Mouse (Mus musculus) MEL (cell line): ENCODE measurements at regions not wholly inside any gene's neighbourhood (a gene's known extent, or its start where the extent isn't known, plus 50 kb on each side); places are given as distances from the start of the nearest gene placed in this dataset.
"Not testable (repeated sequence)": the region's sequence is repeated elsewhere in the genome, so short reads cannot be mapped to it uniquely, and the experiment has no call there.

Experiments used
- DNase-seq: peaks from one replicate; pipeline ENCODE4 v3.0.0; 2011; ENCODE audit warnings: low read depth, low spot score
- H3K27ac ChIP-seq: 2 replicates; pipeline ENCODE4 v1.5.1; 2012; ENCODE audit warnings: low read depth, mild to moderate bottlenecking, control low read depth, low read length, moderate library complexity; ENCODE audit not compliant: control insufficient read depth
- H3K27me3 ChIP-seq, 2 experiments: fragments of 150-350 bp in 1 of 2; sonication (generic) in 1 of 2; 2 replicates each; pipeline ENCODE4 v1.6.1; 2012; ENCODE audit warnings: low read length in 2 of 2, mild to moderate bottlenecking in 2 of 2, improper control_type of control experiment in 1 of 2, moderate library complexity in 1 of 2; ENCODE audit not compliant: insufficient read depth in 2 of 2, control insufficient read depth in 1 of 2
- H3K36me3 ChIP-seq, 2 experiments: 2 replicates each; pipeline ENCODE4 v1.6.1; 2012 to 2014; ENCODE audit warnings: low read length in 2 of 2, improper control_type of control experiment in 1 of 2, inconsistent platforms in 1 of 2, mild to moderate bottlenecking in 1 of 2; ENCODE audit not compliant: insufficient read depth in 2 of 2, control insufficient read depth in 1 of 2
- H3K4me1 ChIP-seq, 2 experiments: fragments of 150-350 bp in 1 of 2; sonication (generic) in 1 of 2; 2 replicates each; pipeline ENCODE4 v1.6.1; 2012; ENCODE audit warnings: low read length in 2 of 2, improper control_type of control experiment in 1 of 2, mild to moderate bottlenecking in 1 of 2; ENCODE audit not compliant: insufficient read depth in 2 of 2, control insufficient read depth in 1 of 2
- H3K4me3 ChIP-seq, 2 experiments: fragments of 150-350 bp in 1 of 2; sonication (generic) in 1 of 2; 2 replicates each; pipeline ENCODE4 v1.5.1; 2012; ENCODE audit warnings: low read depth in 2 of 2, low read length in 2 of 2, mild to moderate bottlenecking in 2 of 2, moderate library complexity in 2 of 2, control low read depth in 1 of 2, improper control_type of control experiment in 1 of 2; ENCODE audit not compliant: control insufficient read depth in 1 of 2, insufficient read depth in 1 of 2
- H3K79me2 ChIP-seq: 2 replicates; pipeline ENCODE4 v1.6.1; 2012; ENCODE audit warnings: mild to moderate bottlenecking, low read length, moderate library complexity; ENCODE audit not compliant: control insufficient read depth, poor library complexity, insufficient read depth
- H3K9ac ChIP-seq: 2 replicates; pipeline ENCODE4 v1.6.1; 2012; ENCODE audit warnings: low read depth, mild to moderate bottlenecking, control low read depth, low read length, moderate library complexity; ENCODE audit not compliant: control insufficient read depth, poor library complexity, severe bottlenecking
- H3K9me3 ChIP-seq: fragments of 150-350 bp; sonication (generic); replicated peaks from 2 replicates; pipeline ENCODE4 v1.6.1; 2012; ENCODE audit warnings: mild to moderate bottlenecking, low read length, improper control_type of control experiment, moderate library complexity; ENCODE audit not compliant: insufficient read depth
- CTCF ChIP-seq, 3 experiments: IDR thresholded peaks in 2 of 3; conservative IDR thresholded peaks in 1 of 3; 2 replicates each; pipeline ENCODE4 v1.5.1; 2011 to 2012; ENCODE audit warnings: low read length in 3 of 3, low read depth in 2 of 3, mild to moderate bottlenecking in 2 of 3, improper control_type of control experiment in 1 of 3, inconsistent platforms in 1 of 3, mixed read lengths in 1 of 3, moderate library complexity in 1 of 3; ENCODE audit not compliant: control insufficient read depth in 1 of 3, insufficient read depth in 1 of 3, poor library complexity in 1 of 3, severe bottlenecking in 1 of 3
- EP300 ChIP-seq, 2 experiments: IDR thresholded peaks; 2 replicates each; pipeline ENCODE4 v1.6.1; 2011; ENCODE audit warnings: improper control_type of control experiment in 2 of 2, low read length in 2 of 2, low read depth in 1 of 2, mild to moderate bottlenecking in 1 of 2
- ETS1 ChIP-seq: IDR thresholded peaks from 2 replicates; pipeline ENCODE4 v1.6.1; 2012; ENCODE audit warnings: low read depth, mild to moderate bottlenecking, inconsistent platforms, low read length, improper control_type of control experiment, moderate library complexity
- GABPA ChIP-seq: IDR thresholded peaks from 2 replicates; pipeline ENCODE4 v1.6.1; 2012; ENCODE audit warnings: low read depth, mild to moderate bottlenecking, inconsistent platforms, low read length, improper control_type of control experiment, moderate library complexity
- GATA1 ChIP-seq: IDR thresholded peaks from 2 replicates; pipeline ENCODE4 v1.6.1; 2011; ENCODE audit warnings: low read depth, low read length, improper control_type of control experiment
- KAT2A ChIP-seq: conservative IDR thresholded peaks from 2 replicates; pipeline ENCODE4 v1.6.1; 2012; ENCODE audit warnings: low read depth, low read length, improper control_type of control experiment, inconsistent platforms
- MYB ChIP-seq: IDR thresholded peaks from 2 replicates; pipeline ENCODE4 v1.6.1; 2011; ENCODE audit warnings: mild to moderate bottlenecking, low read depth, low read length, improper control_type of control experiment
- MYC ChIP-seq: IDR thresholded peaks from 2 replicates; pipeline ENCODE4 v1.6.1; 2011; ENCODE audit warnings: low read depth, mild to moderate bottlenecking, low read length, improper control_type of control experiment, moderate library complexity
- RAD21 ChIP-seq: IDR thresholded peaks from 2 replicates; pipeline ENCODE4 v1.6.1; 2011; ENCODE audit warnings: mild to moderate bottlenecking, low read depth, low read length, improper control_type of control experiment
- RCOR1 ChIP-seq: IDR thresholded peaks from 2 replicates; pipeline ENCODE4 v1.6.1; 2012; ENCODE audit warnings: low read depth, mild to moderate bottlenecking, inconsistent platforms, low read length, improper control_type of control experiment
- USF1 ChIP-seq: IDR thresholded peaks from 2 replicates; pipeline ENCODE4 v1.6.1; 2014; ENCODE audit warnings: low read depth, mild to moderate bottlenecking, inconsistent platforms, low read length, improper control_type of control experiment, moderate library complexity

- peak; percentile 54 for DNase-seq
- TF ChIP-seq RAD21 (peak; percentile 21), CTCF (IDR thresholded peaks at IDR 0.05 in 2 of 3, conservative IDR thresholded peaks at IDR 0.05 in 1 of 3; ENCODE audit: control insufficient read depth in 1 of 3, insufficient read depth in 1 of 3, low read depth in 2 of 3, low read length in 3 of 3, poor library complexity in 1 of 3, severe bottlenecking in 1 of 3) (peak in 2 of 3 experiments; percentile 11 to 20; a peak in 2 of 6 replicates), GABPA (no peak), ETS1 (peak; percentile 62), USF1 (no peak), MYC (no peak), KAT2A (no peak), EP300 (IDR thresholded peaks at IDR 0.05; ENCODE audit: low read depth in 1 of 2, low read length in 2 of 2) (0 out of 4 replicates have a peak, but pooled peaks of 1 of the 2 experiments have one; percentile 5), RCOR1 (no peak)
- TF ChIP-seq, all 39 proteins: peak for 4
- H3K36me3 ChIP-seq = peaks cover 0 to 38% of the 10 kb centered on the region in 2 experiments; a peak in 2 of 4 replicates
- H3K27me3 ChIP-seq = no peaks in the 10 kb centered on the region
- no peak overlapping the region for H3K9ac ChIP-seq
- no peak overlapping the region for H3K4me3 ChIP-seq
- no peaks in the 10 kb centered on the region for H3K79me2 ChIP-seq
- H3K27ac ChIP-seq = peak overlapping the region; percentile 27; the same call in 1 of the 2 replicates
- H3K9me3 ChIP-seq = no peaks in the 10 kb centered on the region
- peaks cover 18 to 46% of the 10 kb centered on the region in 2 experiments for H3K4me1 ChIP-seq
These were observed 57.9 kb upstream of the Max start for GRCm38 (mm10) chr12:77019708-77020511.

DNA sequence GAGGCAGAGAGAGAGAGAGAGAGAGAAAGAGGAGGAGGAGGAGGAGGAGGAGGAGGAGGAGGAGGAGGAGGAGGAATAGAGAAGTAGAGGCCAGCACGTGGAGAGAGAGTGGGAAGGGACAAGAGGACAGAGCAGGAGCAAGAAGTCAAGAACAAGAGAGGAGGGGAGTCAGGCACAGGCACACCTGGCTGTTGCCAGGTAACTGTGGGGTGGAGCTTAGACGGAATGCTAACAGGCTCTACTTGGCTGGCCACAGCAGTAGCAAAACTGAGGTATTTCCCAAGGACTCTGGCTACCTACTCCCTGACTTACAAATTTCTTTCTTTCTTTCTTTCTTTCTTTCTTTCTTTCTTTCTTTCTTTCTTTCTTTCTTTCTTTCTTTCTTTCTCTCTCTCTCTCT lies 57.1 kb upstream of the Max start:
- Histone ChIP-seq H3K4me1 (peaks cover 10 to 46% of the 10 kb centered on the region in 2 experiments), H3K36me3 (peaks cover 0 to 32% of the 10 kb centered on the region in 2 experiments; a peak in 2 of 4 replicates)
- not testable (repeated sequence) for H3K9me3 ChIP-seq, H3K4me3 ChIP-seq, H3K27me3 ChIP-seq, H3K9ac ChIP-seq, H3K27ac ChIP-seq, DNase-seq, H3K79me2 ChIP-seq

- Histone ChIP-seq H3K27me3 (no peaks in the 10 kb centered on the region), H3K4me3 (no peak overlapping the region), H3K27ac (no peak overlapping the region), H3K9me3 (no peaks in the 10 kb centered on the region), H3K4me1 (peaks cover 10 to 38% of the 10 kb centered on the region in 2 experiments), H3K79me2 (no peaks in the 10 kb centered on the region), H3K9ac (no peak overlapping the region), H3K36me3 (peaks cover 0 to 30% of the 10 kb centered on the region in 2 experiments; a peak in 2 of 4 replicates)
- peak; percentile 29 for DNase-seq
- no peak for TF ChIP-seq MYB
- 0 out of 2 replicates have a peak, but pooled peaks have one; percentile 3 for TF ChIP-seq GATA1
These were observed 56.4 kb upstream of the Max start for GRCm38 (mm10) chr12:77018373-77018772.
